Mouse (Mus musculus) stomach, postnatal 0 days (tissue): Measurements from ENCODE around the gene Ddit4. TPM values are rescaled to one million over a fixed set of nuclear protein-coding genes. Genes with fewer than 3 reads are reported as not detected.

Experiments used
- ATAC-seq: fragments of 200-750 bp; cut with Nextera tagmentation; 2 replicates; pipeline ENCODE4 v1.8.0; 2017; ENCODE audit not compliant: low FRiP score, low TSS enrichment
- DNase-seq: peaks from one replicate; pipeline ENCODE4 v3.0.0-alpha.2; 2016; ENCODE audit warnings: low spot score
- H3K27ac ChIP-seq: fragments of 300-500 bp; sonication (generic); replicated peaks from 2 replicates; pipeline ENCODE4 v1.5.1; 2014; ENCODE audit warnings: mild to moderate bottlenecking, control low read depth
- H3K27me3 ChIP-seq: fragments of 300-500 bp; sonication (generic); 2 replicates; pipeline ENCODE4 v1.6.1; 2014; ENCODE audit warnings: low read length; ENCODE audit not compliant: control insufficient read depth, insufficient read depth
- H3K36me3 ChIP-seq: fragments of 300-500 bp; sonication (generic); 2 replicates; pipeline ENCODE4 v1.6.1; 2014; ENCODE audit warnings: low read length, mixed read lengths; ENCODE audit not compliant: control insufficient read depth, insufficient read depth
- H3K4me1 ChIP-seq: fragments of 300-500 bp; sonication (generic); replicated peaks from 2 replicates; pipeline ENCODE4 v1.6.1; 2014; ENCODE audit warnings: antibody characterized with exemption; ENCODE audit not compliant: control insufficient read depth, insufficient read depth
- H3K4me2 ChIP-seq: fragments of 300-500 bp; sonication (generic); replicated peaks from 2 replicates; pipeline ENCODE4 v1.6.1; 2014; ENCODE audit warnings: low read depth, mild to moderate bottlenecking, control low read depth, moderate library complexity
- H3K4me3 ChIP-seq: fragments of 300-500 bp; sonication (generic); 2 replicates; pipeline ENCODE4 v1.5.1; 2014; ENCODE audit warnings: low read depth, low read length, control low read depth
- H3K9ac ChIP-seq: fragments of 300-500 bp; sonication (generic); 2 replicates; pipeline ENCODE4 v1.6.1; 2014; ENCODE audit warnings: mild to moderate bottlenecking, low read length, control low read depth, mixed read lengths
- H3K9me3 ChIP-seq: fragments of 300-500 bp; sonication (generic); 2 replicates; pipeline ENCODE4 v1.6.1; 2016; ENCODE audit warnings: low read length; ENCODE audit not compliant: control insufficient read depth
- CTCF ChIP-seq: IDR thresholded peaks from 2 replicates; pipeline ENCODE4 v1.5.1; 2016; ENCODE audit warnings: antibody characterized with exemption, low read depth, mild to moderate bottlenecking, moderate library complexity
- EP300 ChIP-seq: optimal IDR thresholded peaks from 2 replicates; pipeline ENCODE3; 2016; ENCODE audit warnings: antibody characterized with exemption
- WGBS: fragments of 180-500 bp; shearing (Covaris S2); extraction: QIAGEN DNeasy Blood & Tissue Kit; methylation state at CpG from one replicate; pipeline ENCODE4 v1.1.7; 2014; 5-methylcytosine and 5-hydroxymethylcytosine counted together
- polyA plus RNA-seq: library from polyadenylated mRNA; unstranded; fragments of >200 nt; fragmentation: Nextera tagmentation; extraction: Ambion mirVana; gene quantifications from 2 replicates; pipeline ENCODE4 v1.2.1, GENCODE M21; 2015

Ddit4 gene
- polyA plus RNA-seq, 1 experiment from 2014 or later: 17.3 TPM

DNA sequence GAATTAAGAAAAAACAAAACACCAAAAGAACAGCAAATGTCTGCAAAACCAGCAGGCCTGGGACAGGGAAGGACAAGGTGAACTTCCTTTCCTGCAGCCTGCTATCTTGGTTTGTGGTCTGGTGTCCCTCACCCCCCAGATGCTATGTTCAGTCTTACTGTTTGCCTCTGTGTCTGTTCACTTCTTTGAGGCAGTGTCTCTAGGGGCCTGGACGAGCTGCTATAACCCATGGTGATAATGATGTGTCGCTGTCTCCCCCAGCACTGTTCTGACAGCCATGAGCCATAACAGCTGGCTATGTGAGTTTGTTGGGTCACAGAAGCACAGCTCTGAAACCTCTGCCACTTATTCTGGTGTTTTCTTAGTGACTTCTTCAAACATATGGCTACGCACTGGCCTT lies 23.2 kb upstream of the Ddit4 start:
- no peaks in the 10 kb centered on the region for H3K27me3 ChIP-seq
- TF ChIP-seq CTCF (no peak), EP300 (no peak)
- peaks cover 40% of the 10 kb centered on the region for H3K4me1 ChIP-seq
- no peak overlapping the region for H3K4me2 ChIP-seq
- ATAC-seq: no peak
- WGBS: 61% methylated on average over 3 of the region's 3 CpGs
- H3K27ac ChIP-seq: peak overlapping the region; percentile 81
- no peak for DNase-seq
- no peaks in the 10 kb centered on the region for H3K36me3 ChIP-seq
- no peak overlapping the region for H3K4me3 ChIP-seq
- no peak overlapping the region for H3K9ac ChIP-seq
- H3K9me3 ChIP-seq: no peaks in the 10 kb centered on the region

- peak; percentile 53 for DNase-seq
- Histone ChIP-seq H3K27me3 (no peaks in the 10 kb centered on the region), H3K4me3 (no peak overlapping the region), H3K4me2 (peak overlapping the region; percentile 29), H3K4me1 (peaks cover 36% of the 10 kb centered on the region), H3K36me3 (no peaks in the 10 kb centered on the region), H3K27ac (peak overlapping the region; percentile 81), H3K9ac (0 out of 2 replicates have a peak overlapping the region, but pooled peaks have one; percentile 41), H3K9me3 (no peaks in the 10 kb centered on the region)
- ATAC-seq: peak; percentile 55
- no peak for TF ChIP-seq CTCF
- peak; percentile 97 for TF ChIP-seq EP300
- WGBS: 14% methylated on average over 6 of the region's 6 CpGs
These were observed 22.6 kb upstream of the Ddit4 start for GRCm38 (mm10) chr10:59974191-59974664.

DNA sequence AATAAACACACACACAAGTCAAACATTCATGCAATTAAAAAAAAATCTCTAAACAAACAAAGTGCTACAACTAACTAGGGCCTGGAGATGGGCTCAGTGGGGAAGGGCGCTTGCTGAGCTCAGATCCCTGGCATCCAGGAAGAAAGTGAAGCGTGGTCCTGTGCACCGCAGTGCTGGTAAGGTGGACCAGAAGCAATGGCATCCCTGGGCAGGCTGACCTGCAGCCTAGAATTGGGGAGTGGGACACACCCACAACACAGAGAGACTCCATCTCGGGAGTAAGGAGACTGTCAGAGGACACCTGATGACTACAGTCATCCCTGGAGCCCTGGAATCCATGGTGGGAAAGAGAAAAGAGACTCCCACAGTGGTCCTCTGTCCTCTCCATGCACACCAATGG lies 21.8 kb upstream of the Ddit4 start:
- TF ChIP-seq EP300 (no peak), CTCF (no peak)
- 74% methylated on average over 4 of the region's 4 CpGs for WGBS

DNA sequence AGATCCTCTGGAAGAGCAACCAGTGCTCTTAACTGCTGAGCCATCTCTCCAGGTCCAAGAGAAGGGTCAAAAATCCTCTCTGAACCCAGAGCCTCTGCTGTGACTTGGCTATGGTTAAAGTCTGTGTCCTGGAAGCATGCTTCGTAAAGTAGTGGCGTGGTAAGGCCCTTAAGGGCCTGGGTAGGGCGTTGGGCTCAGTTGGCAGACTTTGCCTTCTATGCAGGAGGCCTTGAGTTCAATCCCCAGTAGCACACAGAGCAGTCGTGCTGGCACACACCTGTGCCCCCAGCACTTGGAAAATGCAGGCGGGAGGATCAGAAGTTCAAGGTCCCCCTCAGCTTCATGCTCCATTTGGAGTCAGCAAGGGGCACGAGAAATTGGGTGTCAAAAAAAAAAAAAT lies 21.4 kb upstream of the Ddit4 start:
- H3K9ac ChIP-seq: no peak overlapping the region

More for the DNA sequence above, 21.8 kb upstream of the Ddit4 start:
- H3K9ac ChIP-seq: no peak overlapping the region
- no peaks in the 10 kb centered on the region for H3K36me3 ChIP-seq
- H3K9me3 ChIP-seq: no peaks in the 10 kb centered on the region
- DNase-seq (no peak), ATAC-seq (no peak)
- H3K4me3 ChIP-seq: no peak overlapping the region
- no peaks in the 10 kb centered on the region for H3K27me3 ChIP-seq
- H3K4me1 ChIP-seq: peaks cover 29% of the 10 kb centered on the region
- no peak overlapping the region for H3K4me2 ChIP-seq
- H3K27ac ChIP-seq: peak overlapping the region; percentile 81

GRCm38 (mm10) chr10:59972534-59972933 lies 20.9 kb upstream of the Ddit4 start:
- Histone ChIP-seq H3K9ac (no peak overlapping the region), H3K27me3 (no peaks in the 10 kb centered on the region), H3K4me1 (peaks cover 24% of the 10 kb centered on the region), H3K36me3 (no peaks in the 10 kb centered on the region), H3K27ac (peak overlapping the region; percentile 59), H3K4me2 (no peak overlapping the region), H3K9me3 (no peaks in the 10 kb centered on the region), H3K4me3 (no peak overlapping the region)
- TF ChIP-seq CTCF: no peak
- no peak for TF ChIP-seq EP300
- DNase-seq (peak; percentile 75), ATAC-seq (peak; percentile 65)
- 62% methylated on average over 2 of the region's 2 CpGs for WGBS

More for the DNA sequence above, 21.4 kb upstream of the Ddit4 start:
- Histone ChIP-seq H3K9me3 (no peaks in the 10 kb centered on the region), H3K27me3 (no peaks in the 10 kb centered on the region), H3K4me2 (no peak overlapping the region), H3K4me3 (no peak overlapping the region), H3K36me3 (no peaks in the 10 kb centered on the region), H3K4me1 (peaks cover 27% of the 10 kb centered on the region), H3K27ac (peak overlapping the region; percentile 59)
- no peak for TF ChIP-seq CTCF
- no peak for TF ChIP-seq EP300
- DNase-seq: no peak
- ATAC-seq: no peak
- 78% methylated on average over 6 of the region's 6 CpGs for WGBS

GRCm38 (mm10) chr10:59971813-59972212 lies 20.2 kb upstream of the Ddit4 start:
- Histone ChIP-seq H3K27me3 (no peaks in the 10 kb centered on the region), H3K27ac (no peak overlapping the region), H3K4me3 (no peak overlapping the region), H3K9me3 (no peaks in the 10 kb centered on the region), H3K4me2 (no peak overlapping the region), H3K36me3 (no peaks in the 10 kb centered on the region), H3K9ac (no peak overlapping the region), H3K4me1 (peaks cover 27% of the 10 kb centered on the region)
- 86% methylated on average over 8 of the region's 8 CpGs for WGBS
- DNase-seq (no peak), ATAC-seq (no peak)
- TF ChIP-seq CTCF (no peak), EP300 (no peak)
